Mouse (Mus musculus): ENCODE data around the gene Srsf1.

DNA sequence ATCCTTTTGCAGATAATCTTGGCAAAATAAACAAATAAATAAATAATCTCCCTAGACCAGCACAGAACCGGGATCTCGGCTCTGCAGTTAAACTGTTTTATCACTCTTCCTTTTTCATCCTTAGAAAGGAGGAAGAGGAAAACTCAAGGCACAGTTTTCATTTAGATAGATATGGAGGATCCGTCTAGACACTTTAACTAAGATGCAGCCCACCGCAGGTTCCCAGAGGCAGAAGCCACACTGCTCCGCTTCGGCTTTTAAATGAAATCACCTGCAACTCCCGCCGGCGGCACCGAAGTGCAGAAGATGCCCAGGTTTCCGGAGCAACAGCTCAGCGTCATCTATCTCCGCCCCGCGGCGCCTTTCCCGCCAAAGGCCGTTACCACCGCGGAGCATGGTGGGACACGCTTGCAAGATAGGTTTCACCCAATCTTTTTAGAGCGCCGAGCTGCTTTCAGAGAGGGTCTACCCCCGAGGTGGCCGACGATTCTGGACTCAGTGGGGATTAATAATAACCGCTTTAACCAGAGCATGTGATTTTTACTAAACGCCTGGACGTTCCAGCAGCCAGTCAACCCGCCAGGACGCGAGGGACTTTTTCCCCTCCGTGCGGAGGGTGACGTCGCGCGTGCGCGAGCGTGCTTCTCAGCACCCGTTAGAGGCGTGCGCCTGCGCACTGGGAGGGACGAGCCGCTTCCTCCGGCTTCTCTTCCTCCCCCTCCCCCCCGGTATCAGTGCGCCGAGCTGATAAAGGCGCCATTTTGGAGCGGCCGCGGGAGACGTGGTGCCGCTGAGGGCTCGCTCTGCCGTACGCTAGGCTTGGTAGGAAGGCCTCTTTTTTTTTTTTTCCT lies at the start of gene Srsf1:
- TF ChIP-seq CTCF (IDR thresholded peaks at IDR 0.05; ENCODE audit: low read depth, low read length) (no peak), GATA2 (IDR thresholded peaks at IDR 0.05; ENCODE audit: borderline replicate concordance, low read depth, low read length) (no peak), TAL1 (conservative IDR thresholded peaks at IDR 0.05; ENCODE audit: low read depth, low read length) (no peak), GATA1 (IDR thresholded peaks at IDR 0.05; ENCODE audit: borderline replicate concordance, low read length) (no peak), POLR2AphosphoS5 (IDR thresholded peaks at IDR 0.05; ENCODE audit: insufficient replicate concordance, low read depth, low read length) (no peak)

Data from G1E (cell line).